Mouse (Mus musculus) CD4-positive, CD25-positive, alpha-beta regulatory T cell, adult 4 months (primary cell): ENCODE results near the gene Ezr. TPM values are rescaled to one million over a fixed set of nuclear protein-coding genes. Genes with fewer than 3 reads are reported as not detected.

Experiments used
- ATAC-seq: one replicate; pipeline ENCODE4 v1.8.0; 2017
- polyA plus RNA-seq, 2 experiments: library from polyadenylated mRNA; unstranded; fragments of 100-300 nt; shearing (Covaris generic); gene quantifications; one replicate each; pipeline ENCODE4 v1.2.1; 2017

Gene Ezr
- polyA plus RNA-seq, 2 experiments from 2014 or later = 110 to 136 TPM

- no peak for ATAC-seq
Measured at GRCm38 (mm10) chr17:6768301-6768788, 14.2 kb downstream of the Ezr start.

GRCm38 (mm10) chr17:6767771-6768170 is 14.8 kb downstream of the Ezr start:
- no peak for ATAC-seq

GRCm38 (mm10) chr17:6766823-6767222 is 15.8 kb downstream of the Ezr start:
- ATAC-seq = no peak

GRCm38 (mm10) chr17:6765886-6766285 is 16.7 kb downstream of the Ezr start:
- ATAC-seq = no peak

- no peak for ATAC-seq
Measured at GRCm38 (mm10) chr17:6764730-6765129, 17.9 kb downstream of the Ezr start.

GRCm38 (mm10) chr17:6764227-6764593 is 18.4 kb downstream of the Ezr start:
- no peak for ATAC-seq

GRCm38 (mm10) chr17:6763513-6764226 is 18.9 kb downstream of the Ezr start:
- no peak for ATAC-seq

- ATAC-seq = no peak
Measured at GRCm38 (mm10) chr17:6759717-6760292, 22.8 kb downstream of the Ezr start.

GRCm38 (mm10) chr17:6758845-6759244 is 23.7 kb downstream of the Ezr start:
- ATAC-seq = peak; percentile 42

- ATAC-seq = no peak
Measured at GRCm38 (mm10) chr17:6757902-6758301, 24.7 kb downstream of the Ezr start.

GRCm38 (mm10) chr17:6755873-6756272 is 26.7 kb downstream of the Ezr start:
- no peak for ATAC-seq

GRCm38 (mm10) chr17:6755176-6755575 is 27.4 kb downstream of the Ezr start:
- ATAC-seq = no peak

GRCm38 (mm10) chr17:6752375-6752774 is 30.2 kb downstream of the Ezr start:
- no peak for ATAC-seq

- no peak for ATAC-seq
Measured at GRCm38 (mm10) chr17:6751221-6751859, 31.2 kb downstream of the Ezr start.

- ATAC-seq = no peak
Measured at GRCm38 (mm10) chr17:6748779-6749464, 33.7 kb downstream of the Ezr start.

GRCm38 (mm10) chr17:6747478-6747877 is 35.1 kb downstream of the Ezr start:
- ATAC-seq = no peak

GRCm38 (mm10) chr17:6746452-6747231 is 35.9 kb downstream of the Ezr start:
- ATAC-seq = no peak

- ATAC-seq = peak; percentile 5
Measured at GRCm38 (mm10) chr17:6745975-6746374, 36.6 kb downstream of the Ezr start.

- no peak for ATAC-seq
Measured at GRCm38 (mm10) chr17:6745503-6745902, 37.1 kb downstream of the Ezr start.

GRCm38 (mm10) chr17:6744871-6745270 is 37.7 kb downstream of the Ezr start:
- ATAC-seq = no peak

GRCm38 (mm10) chr17:6744366-6744765 is 38.2 kb downstream of the Ezr start:
- no peak for ATAC-seq

- ATAC-seq = peak; percentile 79
Measured at GRCm38 (mm10) chr17:6743787-6744239, 38.8 kb downstream of the Ezr start.
